Mouse (Mus musculus): ENCODE measurements around the gene Atp10b. TPM values are rescaled to one million over a fixed set of nuclear protein-coding genes. Genes with fewer than 3 reads are reported as not detected.

Atp10b gene
- polyA plus RNA-seq, 2 experiments: not detected

GRCm38 (mm10) chr11:43182401-43182800 lies 32.7 kb downstream of the Atp10b start:
- Histone ChIP-seq H3K36me3 (replicated peaks; ENCODE audit: control insufficient read depth, insufficient read depth, low read depth) (no peaks in the 10 kb centered on the region), H3K27me3 (ENCODE audit: control insufficient read depth, insufficient read depth, low read length) (no peaks in the 10 kb centered on the region), H3K27ac (no peak overlapping the region), H3K4me3 (ENCODE audit: insufficient read depth in 1 of 2, low read depth in 2 of 2, low read length in 2 of 2) (no peak overlapping the region), H3K4me2 (ENCODE audit: low read depth) (no peak overlapping the region), H3K9me3 (ENCODE audit: control insufficient read depth, low read length) (no peaks in the 10 kb centered on the region), H3K9ac (replicated peaks) (no peak overlapping the region), H3K4me1 (replicated peaks; ENCODE audit: control insufficient read depth in 2 of 2, insufficient read depth in 2 of 2, low read length in 1 of 2) (no peaks in the 10 kb centered on the region)
- no peak for TF ChIP-seq CTCF (IDR thresholded peaks at IDR 0.05; ENCODE audit: low read depth)
- ATAC-seq (ENCODE audit: insufficient read depth): no peak
- WGBS (ENCODE audit: insufficient replicate concordance): 40% methylated on average over 2 of the region's 2 CpGs
- no peak for DNase-seq (ENCODE audit: low read depth in 3 of 3, low spot score in 3 of 3)

- Histone ChIP-seq H3K27ac (no peak overlapping the region), H3K4me3 (ENCODE audit: insufficient read depth in 1 of 2, low read depth in 2 of 2, low read length in 2 of 2) (no peak overlapping the region), H3K9ac (replicated peaks) (no peak overlapping the region), H3K36me3 (replicated peaks; ENCODE audit: control insufficient read depth, insufficient read depth, low read depth) (no peaks in the 10 kb centered on the region), H3K27me3 (ENCODE audit: control insufficient read depth, insufficient read depth, low read length) (no peaks in the 10 kb centered on the region), H3K4me2 (ENCODE audit: low read depth) (no peak overlapping the region), H3K4me1 (replicated peaks; ENCODE audit: control insufficient read depth in 2 of 2, insufficient read depth in 2 of 2, low read length in 1 of 2) (no peaks in the 10 kb centered on the region), H3K9me3 (ENCODE audit: control insufficient read depth, low read length) (no peaks in the 10 kb centered on the region)
- no peak for TF ChIP-seq EP300 (IDR thresholded peaks at IDR 0.05; ENCODE audit: low read depth)
- DNase-seq (ENCODE audit: low read depth in 3 of 3, low spot score in 3 of 3) (no peak), ATAC-seq (ENCODE audit: insufficient read depth) (no peak)
- WGBS (ENCODE audit: insufficient replicate concordance): 37% methylated on average over 1 of the region's 1 CpGs
Measured at GRCm38 (mm10) chr11:43182816-43183215, 33.1 kb downstream of the Atp10b start.

- ATAC-seq (ENCODE audit: insufficient read depth) (no peak), DNase-seq (ENCODE audit: low read depth in 3 of 3, low spot score in 3 of 3) (no peak)
- no peaks in the 10 kb centered on the region for H3K27me3 ChIP-seq (ENCODE audit: control insufficient read depth, insufficient read depth, low read length)
- WGBS (ENCODE audit: insufficient replicate concordance): 56% methylated on average over 4 of the region's 4 CpGs
- H3K27ac ChIP-seq: no peak overlapping the region
- no peaks in the 10 kb centered on the region for H3K36me3 ChIP-seq (replicated peaks; ENCODE audit: control insufficient read depth, insufficient read depth, low read depth)
- TF ChIP-seq CTCF (IDR thresholded peaks at IDR 0.05; ENCODE audit: low read depth): no peak
- no peak for TF ChIP-seq EP300 (IDR thresholded peaks at IDR 0.05; ENCODE audit: low read depth)
- no peak overlapping the region for H3K4me2 ChIP-seq (ENCODE audit: low read depth)
- no peaks in the 10 kb centered on the region for H3K4me1 ChIP-seq (replicated peaks; ENCODE audit: control insufficient read depth in 2 of 2, insufficient read depth in 2 of 2, low read length in 1 of 2)
- no peaks in the 10 kb centered on the region for H3K9me3 ChIP-seq (ENCODE audit: control insufficient read depth, low read length)
- no peak overlapping the region for H3K9ac ChIP-seq (replicated peaks)
- H3K4me3 ChIP-seq (ENCODE audit: insufficient read depth in 1 of 2, low read depth in 2 of 2, low read length in 2 of 2): no peak overlapping the region
Measured at GRCm38 (mm10) chr11:43183457-43183856, 33.8 kb downstream of the Atp10b start.

DNA sequence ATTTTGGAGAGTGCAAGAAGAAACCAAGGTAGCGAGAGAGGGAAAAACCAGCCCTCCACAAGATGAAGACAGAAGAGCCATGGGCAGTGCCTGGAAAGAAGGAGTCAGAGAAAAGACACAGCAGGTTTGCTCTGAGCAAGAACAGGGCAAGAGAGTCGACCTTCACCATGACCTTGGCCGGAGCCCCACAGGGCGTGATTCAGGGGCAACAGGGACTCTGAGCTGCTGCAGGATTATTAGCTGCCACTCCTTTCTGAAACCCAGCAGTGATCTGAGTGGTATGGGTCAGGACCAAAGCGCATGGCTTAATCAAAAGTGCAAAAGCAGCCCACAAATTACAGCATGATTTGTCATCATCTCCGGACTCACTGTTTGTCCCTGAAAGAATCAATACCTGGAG lies 36.6 kb downstream of the Atp10b start:
- DNase-seq (ENCODE audit: low read depth in 3 of 3, low spot score in 3 of 3) (no peak), ATAC-seq (ENCODE audit: insufficient read depth) (no peak)
- TF ChIP-seq EP300 (IDR thresholded peaks at IDR 0.05; ENCODE audit: low read depth): no peak
- no peak for TF ChIP-seq CTCF (IDR thresholded peaks at IDR 0.05; ENCODE audit: low read depth)
- WGBS (ENCODE audit: insufficient replicate concordance): 52% methylated on average over 6 of the region's 6 CpGs
- Histone ChIP-seq H3K4me1 (replicated peaks; ENCODE audit: control insufficient read depth in 2 of 2, insufficient read depth in 2 of 2, low read length in 1 of 2) (no peaks in the 10 kb centered on the region), H3K4me3 (ENCODE audit: insufficient read depth in 1 of 2, low read depth in 2 of 2, low read length in 2 of 2) (no peak overlapping the region), H3K27ac (no peak overlapping the region), H3K4me2 (ENCODE audit: low read depth) (no peak overlapping the region), H3K27me3 (ENCODE audit: control insufficient read depth, insufficient read depth, low read length) (no peaks in the 10 kb centered on the region), H3K9ac (replicated peaks) (no peak overlapping the region), H3K9me3 (ENCODE audit: control insufficient read depth, low read length) (no peaks in the 10 kb centered on the region), H3K36me3 (replicated peaks; ENCODE audit: control insufficient read depth, insufficient read depth, low read depth) (no peaks in the 10 kb centered on the region)

DNA sequence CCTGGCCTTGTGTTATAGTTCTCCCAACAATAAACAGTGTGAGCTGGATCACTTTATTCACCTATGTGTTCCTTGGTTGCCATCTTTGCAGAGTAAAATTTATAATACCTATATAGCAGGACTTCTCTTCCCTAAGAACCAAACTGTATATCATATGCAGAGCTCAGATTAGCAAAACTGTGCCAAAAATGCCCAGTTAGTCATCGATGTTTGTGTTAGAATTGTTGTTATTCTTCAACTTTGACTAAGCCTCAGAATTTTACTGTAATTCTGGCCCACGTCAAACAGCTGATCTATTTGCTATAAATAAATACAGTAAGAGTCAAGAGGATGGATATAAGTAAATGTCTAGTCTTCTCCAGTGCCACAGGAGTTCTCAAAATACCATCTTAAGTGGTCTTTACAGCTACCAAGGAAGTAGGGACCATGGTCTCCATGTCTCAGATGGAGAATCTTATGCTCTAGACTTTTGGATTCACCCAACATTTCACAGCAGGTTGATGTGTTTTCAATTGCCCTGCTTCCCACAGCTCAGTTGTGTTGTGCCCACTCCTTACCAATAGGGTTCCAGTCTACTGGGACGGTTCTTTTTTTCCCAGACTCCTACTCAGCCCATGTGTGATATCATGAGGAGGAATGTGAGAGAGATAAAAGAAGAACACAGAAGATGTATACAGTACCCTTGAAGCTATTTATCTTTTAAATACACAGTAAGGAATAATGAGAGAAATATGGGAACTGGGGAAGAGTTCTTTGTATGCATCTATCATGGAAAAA lies 40.3 kb downstream of the Atp10b start:
- H3K4me1 ChIP-seq (replicated peaks; ENCODE audit: control insufficient read depth in 2 of 2, insufficient read depth in 2 of 2, low read length in 1 of 2): no peaks in the 10 kb centered on the region
- TF ChIP-seq EP300 (IDR thresholded peaks at IDR 0.05; ENCODE audit: low read depth) (no peak), CTCF (IDR thresholded peaks at IDR 0.05; ENCODE audit: low read depth) (no peak)
- no peak for DNase-seq (ENCODE audit: low read depth in 3 of 3, low spot score in 3 of 3)
- no peak overlapping the region for H3K9ac ChIP-seq (replicated peaks)
- H3K4me3 ChIP-seq (ENCODE audit: insufficient read depth in 1 of 2, low read depth in 2 of 2, low read length in 2 of 2): no peak overlapping the region
- H3K4me2 ChIP-seq (ENCODE audit: low read depth): no peak overlapping the region
- no peaks in the 10 kb centered on the region for H3K36me3 ChIP-seq (replicated peaks; ENCODE audit: control insufficient read depth, insufficient read depth, low read depth)
- WGBS (ENCODE audit: insufficient replicate concordance): 50% methylated on average over 3 of the region's 3 CpGs
- ATAC-seq (ENCODE audit: insufficient read depth): no peak
- no peaks in the 10 kb centered on the region for H3K27me3 ChIP-seq (ENCODE audit: control insufficient read depth, insufficient read depth, low read length)
- no peaks in the 10 kb centered on the region for H3K9me3 ChIP-seq (ENCODE audit: control insufficient read depth, low read length)
- H3K27ac ChIP-seq: no peak overlapping the region

All from liver, embryonic 14.5 days (tissue).